11 mouse cellular contexts compared by ENCODE assay signal in the genomic region with DNA sequence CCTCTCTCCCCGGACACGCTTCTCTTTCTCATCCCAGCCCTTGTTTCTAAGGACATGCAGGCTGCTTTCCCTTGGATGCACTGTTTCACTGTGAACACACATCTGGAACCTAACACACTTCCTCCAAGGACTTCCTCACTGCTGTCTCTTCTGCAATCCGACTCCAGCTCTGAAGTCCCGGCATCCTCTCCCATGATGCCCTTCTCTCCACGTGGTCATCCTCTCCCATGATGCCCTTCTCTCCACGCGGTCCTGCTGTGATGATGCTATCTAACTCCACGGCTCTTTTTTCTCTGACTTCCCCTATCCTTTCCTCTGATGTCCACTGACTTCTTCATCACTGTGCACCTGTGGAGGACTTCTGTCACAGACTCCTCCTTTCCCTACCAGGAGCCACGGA.
"Had no signal": no experiment of that assay in that cellular context is flagged by ENCODE, and none has a peak within 500 bp of the region (broad histone marks: within the 10 kb centered on the region; RNA-seq: fewer than 3 reads in every experiment).

No protein-coding gene starts in this region.

- ATAC-seq: midbrain, embryonic 15.5 days had no signal

- DNase-seq: kidney, adult 11 months; kidney, adult 9 months; kidney, postnatal 25 days; layer of hippocampus, adult 9-11 months; liver, embryonic 13.5 days; lung, embryonic 14.5 days; lung, postnatal 10 days; lung, postnatal 36 days; thymus, adult 18-20 months; thymus, postnatal 36 days had no signal
